ENCODE assay signal across 23 mouse cellular contexts in genomic region chr9:93857937-93858336, GRCm38 (mm10).
DNase-seq lines count a peak whose midpoint lies in the region; ATAC-seq and TF ChIP-seq lines count a peak whose summit lies in the region.
"Had no signal": no experiment of that assay in that cellular context is flagged by ENCODE, and none has a peak within 500 bp of the region (broad histone marks: within the 10 kb centered on the region; RNA-seq: fewer than 3 reads in every experiment).

No protein-coding gene starts in this region.

- H3K27me3 ChIP-seq in CH12.LX (replicated peaks) = no peaks in the 10 kb centered on the region
- no peaks in the 10 kb centered on the region for H3K27me3 ChIP-seq in MEL (ENCODE audit: control insufficient read depth in 1 of 2, insufficient read depth in 2 of 2, low read length in 2 of 2)
- no peaks in the 10 kb centered on the region for H3K27me3 ChIP-seq in heart, embryonic 11.5 days (ENCODE audit: control insufficient read depth, insufficient read depth, low read length)
- no peaks in the 10 kb centered on the region for H3K27me3 ChIP-seq in forebrain, embryonic 12.5 days
- H3K27me3 ChIP-seq: Patski had no signal

- TF ChIP-seq POLR2A in CH12.LX (IDR thresholded peaks at IDR 0.05; ENCODE audit: low read depth, low read length) = no peak
- no peak for TF ChIP-seq POLR2A in MEL (IDR thresholded peaks at IDR 0.05; ENCODE audit: control insufficient read depth in 1 of 2, insufficient read depth in 1 of 2, low read depth in 1 of 2, low read length in 2 of 2, poor library complexity in 1 of 2)

- intact Hi-C loops in left cerebral cortex, postnatal 14 days (cut with DNase I) = no loop called here

- TF ChIP-seq EP300 in CH12.LX (IDR thresholded peaks at IDR 0.05; ENCODE audit: low read length) (no peak), MEL (IDR thresholded peaks at IDR 0.05; ENCODE audit: low read depth in 1 of 2, low read length in 2 of 2) (no peak)

- H3K9me3 ChIP-seq in CH12.LX (replicated peaks; ENCODE audit: low read length) = no peaks in the 10 kb centered on the region
- H3K9me3 ChIP-seq in ES-E14 (ENCODE audit: control insufficient read depth, insufficient read depth, low read depth, low read length) = no peaks in the 10 kb centered on the region
- no peaks in the 10 kb centered on the region for H3K9me3 ChIP-seq in MEL (replicated peaks; ENCODE audit: insufficient read depth, low read length)
- H3K9me3 ChIP-seq in heart, embryonic 11.5 days (replicated peaks; ENCODE audit: control insufficient read depth, low read length) = no peaks in the 10 kb centered on the region
- H3K9me3 ChIP-seq in forebrain, embryonic 12.5 days = no peaks in the 10 kb centered on the region
- H3K9me3 ChIP-seq: G1E had no signal

- H3K4me1 ChIP-seq in CH12.LX (ENCODE audit: control insufficient read depth in 1 of 2, insufficient read depth in 2 of 2) = no peaks in the 10 kb centered on the region
- H3K4me1 ChIP-seq in ES-E14 (ENCODE audit: control insufficient read depth in 2 of 2, insufficient read depth in 2 of 2, low read length in 2 of 2, poor library complexity in 1 of 2) = no peaks in the 10 kb centered on the region
- H3K4me1 ChIP-seq in MEL (ENCODE audit: control insufficient read depth in 1 of 2, insufficient read depth in 2 of 2, low read length in 2 of 2) = no peaks in the 10 kb centered on the region
- H3K4me1 ChIP-seq in heart, embryonic 11.5 days (ENCODE audit: control insufficient read depth, insufficient read depth, low read length) = no peaks in the 10 kb centered on the region
- no peaks in the 10 kb centered on the region for H3K4me1 ChIP-seq in forebrain, embryonic 12.5 days

- no peak overlapping the region for H3K4me3 ChIP-seq in CH12.LX (replicated peaks in 1 of 3; ENCODE audit: low read depth in 2 of 3, low read length in 2 of 3, poor library complexity in 1 of 3)
- no peak overlapping the region for H3K4me3 ChIP-seq in ES-E14 (ENCODE audit: insufficient read depth in 1 of 2, low read depth in 1 of 2, low read length in 2 of 2, poor library complexity in 1 of 2, severe bottlenecking in 1 of 2)
- no peak overlapping the region for H3K4me3 ChIP-seq in MEL (ENCODE audit: control insufficient read depth in 1 of 2, insufficient read depth in 1 of 2, low read depth in 2 of 2, low read length in 2 of 2)
- H3K4me3 ChIP-seq in heart, embryonic 11.5 days (ENCODE audit: low read depth, low read length) = no peak overlapping the region
- no peak overlapping the region for H3K4me3 ChIP-seq in forebrain, embryonic 12.5 days (replicated peaks)

- in situ Hi-C loops in CH12.LX (cut with MboI; ENCODE audit: low pct_ligation_motif_present, low pct_unique_long_range_greater_than_20kb, low sequenced_read_pairs) = no loop called here
- in situ Hi-C loops in ES-E14 (cut with MboI; ENCODE audit: low sequenced_read_pairs in 2 of 2, unreplicated experiment in 2 of 2) = no loop called here

- H3K79me2 ChIP-seq in CH12.LX (replicated peaks; ENCODE audit: control insufficient read depth, extremely low read depth, insufficient read depth, poor library complexity, severe bottlenecking) (no peaks in the 10 kb centered on the region), MEL (ENCODE audit: control insufficient read depth, insufficient read depth, low read length, poor library complexity) (no peaks in the 10 kb centered on the region)

- DNase-seq in CH12.LX (ENCODE audit: extremely low read depth) (no peak), ES-E14 (ENCODE audit: low read depth, low spot score) (no peak), MEL (ENCODE audit: low read depth, low spot score) (no peak)
- DNase-seq in left cerebral cortex, postnatal 14 days (ENCODE audit: low spot score in 2 of 2) = no peak
- DNase-seq: adrenal gland, adult 2 months; adrenal gland, adult 8-10 months; adrenal gland, postnatal 10 days; adrenal gland, postnatal 14 days; adrenal gland, postnatal 25 days; adrenal gland, postnatal 36 days; B cell, adult 2 months; cerebellum, adult 11 months; cerebellum, adult 11-12 months; cerebellum, adult 18-20 months; cerebellum, adult 2 months; cerebellum, adult 8-10 months; cerebellum, adult 9-10 months had no signal

- dilution Hi-C loops in CH12.LX (cut with MboI; ENCODE audit: extremely low pct_ligation_motif_present, extremely low pct_unique_long_range_greater_than_20kb, low sequenced_read_pairs) = no loop called here

- TF ChIP-seq RAD21 in CH12.LX (IDR thresholded peaks at IDR 0.05; ENCODE audit: low read depth, low read length) (no peak), MEL (IDR thresholded peaks at IDR 0.05; ENCODE audit: low read depth, low read length) (no peak)

- H3K4me2 ChIP-seq in CH12.LX (ENCODE audit: insufficient read depth, low read depth, poor library complexity, severe bottlenecking) = no peak overlapping the region
- no peak overlapping the region for H3K4me2 ChIP-seq in heart, embryonic 11.5 days
- no peak overlapping the region for H3K4me2 ChIP-seq in forebrain, embryonic 12.5 days

- no peak overlapping the region for H3K27ac ChIP-seq in CH12.LX (ENCODE audit: insufficient read depth, low read depth)
- no peak overlapping the region for H3K27ac ChIP-seq in ES-E14 (ENCODE audit: insufficient read depth, low read depth, low read length, poor library complexity, severe bottlenecking)
- H3K27ac ChIP-seq in MEL (ENCODE audit: control insufficient read depth, low read depth, low read length) = no peak overlapping the region
- H3K27ac ChIP-seq in heart, embryonic 11.5 days (ENCODE audit: low read depth, low read length) = no peak overlapping the region
- H3K27ac ChIP-seq in forebrain, embryonic 12.5 days = no peak overlapping the region

- WGBS in heart, embryonic 11.5 days (ENCODE audit: insufficient replicate concordance) = 51% methylated on average over 2 of the region's 2 CpGs
- WGBS in forebrain, embryonic 12.5 days = 77% methylated on average over 2 of the region's 2 CpGs

- TF ChIP-seq CTCF in CH12.LX (conservative IDR thresholded peaks at IDR 0.05 in 1 of 2, IDR thresholded peaks at IDR 0.05 in 1 of 2; ENCODE audit: low read depth in 2 of 2, low read length in 2 of 2) (no peak), MEL (IDR thresholded peaks at IDR 0.05 in 2 of 3, conservative IDR thresholded peaks at IDR 0.05 in 1 of 3; ENCODE audit: control insufficient read depth in 1 of 3, insufficient read depth in 1 of 3, low read depth in 2 of 3, low read length in 3 of 3, poor library complexity in 1 of 3, severe bottlenecking in 1 of 3) (no peak)

- no peaks in the 10 kb centered on the region for H3K36me3 ChIP-seq in CH12.LX (replicated peaks in 1 of 2; ENCODE audit: control insufficient read depth in 1 of 2, insufficient read depth in 1 of 2, low read length in 1 of 2)
- H3K36me3 ChIP-seq in ES-E14 (ENCODE audit: control insufficient read depth, insufficient read depth, low read length, poor library complexity, severe bottlenecking) = no peaks in the 10 kb centered on the region
- H3K36me3 ChIP-seq in MEL (ENCODE audit: control insufficient read depth in 1 of 2, insufficient read depth in 2 of 2, low read length in 2 of 2) = no peaks in the 10 kb centered on the region
- no peaks in the 10 kb centered on the region for H3K36me3 ChIP-seq in heart, embryonic 11.5 days (ENCODE audit: control insufficient read depth, insufficient read depth, low read length)
- H3K36me3 ChIP-seq in forebrain, embryonic 12.5 days (replicated peaks) = no peaks in the 10 kb centered on the region
- H3K36me3 ChIP-seq: G1E had no signal

- H3K9ac ChIP-seq in CH12.LX (ENCODE audit: insufficient read depth, low read depth) (no peak overlapping the region), ES-E14 (ENCODE audit: insufficient read depth, low read depth, low read length, poor library complexity, severe bottlenecking) (no peak overlapping the region), MEL (ENCODE audit: control insufficient read depth, low read depth, low read length, poor library complexity, severe bottlenecking) (no peak overlapping the region)
- no peak overlapping the region for H3K9ac ChIP-seq in heart, embryonic 11.5 days (ENCODE audit: low read depth, low read length)
- H3K9ac ChIP-seq in forebrain, embryonic 12.5 days = no peak overlapping the region

- no peak for ATAC-seq in heart, embryonic 11.5 days (replicated peaks; ENCODE audit: insufficient number of reproducible peaks, low FRiP score, low TSS enrichment)
- no peak for ATAC-seq in forebrain, embryonic 12.5 days (ENCODE audit: low FRiP score)
- ATAC-seq: activated CD4-positive, CD25-positive, alpha-beta regulatory T cell, adult 4 months; CD4-positive, CD25-positive, alpha-beta regulatory T cell, adult 4 months; Patski had no signal

TF ChIP-seq in CH12.LX, 34 proteins besides CTCF, POLR2A, EP300 and RAD21:
- TF ChIP-seq MAFK (IDR thresholded peaks at IDR 0.05; ENCODE audit: insufficient replicate concordance, low read length) (peak; percentile 79; the same call in 1 of the 2 replicates), HCFC1 (IDR thresholded peaks at IDR 0.05; ENCODE audit: low read depth, low read length) (no peak)
TF ChIP-seq in CH12.LX: peak in this region for 1.

TF ChIP-seq in ES-E14, 5 proteins besides CTCF, POLR2A, EP300 and RAD21:
- TF ChIP-seq HCFC1 (IDR thresholded peaks at IDR 0.05; ENCODE audit: borderline replicate concordance, insufficient read depth, low read length) (no peak), MAFK (IDR thresholded peaks at IDR 0.05; ENCODE audit: insufficient read depth, low read depth, low read length) (peak; percentile 79; the same call in 1 of the 2 replicates), CHD2 (IDR thresholded peaks at IDR 0.05; ENCODE audit: low read depth, low read length) (no peak), ZC3H11A (IDR thresholded peaks at IDR 0.05; ENCODE audit: borderline replicate concordance, low read depth, low read length) (no peak), ZNF384 (IDR thresholded peaks at IDR 0.05; ENCODE audit: low read depth, low read length) (no peak)

TF ChIP-seq in MEL, 35 proteins besides CTCF, POLR2A, EP300 and RAD21:
- peak; percentile 62; the same call in 1 of the 2 replicates for TF ChIP-seq MAFK (IDR thresholded peaks at IDR 0.05; ENCODE audit: borderline replicate concordance, low read depth, low read length)
- no peak for TF ChIP-seq POLR2AphosphoS5 (IDR thresholded peaks at IDR 0.05; ENCODE audit: borderline replicate concordance, low read depth, low read length)

Comparison
In these comparisons a context has a peak if more than half of its experiments do, and no peak if none do; other contexts are left out.
1. Of the 35 proteins assayed by ChIP-seq in both MEL and CH12.LX: peak only in MEL: none; only in CH12.LX: none; in both: MAFK; in neither: 34.